20 mouse cellular contexts compared by ENCODE assay signal in the genomic region with DNA sequence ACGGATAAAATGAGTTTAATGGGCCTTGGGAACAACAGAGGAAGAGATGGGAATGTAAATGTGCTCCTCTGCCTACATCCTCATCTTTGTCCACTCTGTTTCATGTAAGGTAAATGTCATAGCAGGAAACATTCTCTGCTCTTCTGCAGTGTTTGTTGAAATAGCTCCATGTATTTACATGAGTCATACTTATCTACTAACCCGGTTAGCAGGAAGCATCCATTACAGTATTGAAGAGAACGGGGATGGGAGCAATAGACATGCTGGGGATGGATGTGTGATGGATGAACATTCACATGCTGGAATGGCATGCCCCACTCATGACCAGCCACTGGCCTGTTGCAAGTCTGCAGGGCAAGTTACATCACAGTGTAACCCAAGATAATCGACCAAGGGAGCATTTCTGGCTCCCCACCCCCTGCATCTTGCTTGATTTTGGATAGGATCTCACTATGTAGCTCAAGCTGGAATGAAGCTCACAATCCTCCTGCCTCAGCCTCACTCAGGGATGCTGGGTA. TPM values are rescaled to one million over a fixed set of nuclear protein-coding genes. Genes with fewer than 3 reads are reported as not detected.
DNase-seq lines count a peak whose midpoint lies in the region; ATAC-seq and TF ChIP-seq lines count a peak whose summit lies in the region.
"Had no signal": no experiment of that assay in that cellular context is flagged by ENCODE, and none has a peak within 500 bp of the region (broad histone marks: within the 10 kb centered on the region; RNA-seq: fewer than 3 reads in every experiment).

No protein-coding gene starts in this region.

- no peak for ATAC-seq in forebrain, postnatal 0 days
- ATAC-seq in forebrain, embryonic 11.5 days (replicated peaks; ENCODE audit: low FRiP score), result no peak
- ATAC-seq in limb, embryonic 13.5 days (ENCODE audit: low FRiP score, low read depth), result no peak
- ATAC-seq: inflammation-experienced regulatory T-cells, adult 6 months; lung, postnatal 0 days had no signal

- TF ChIP-seq CTCF in forebrain, postnatal 0 days (IDR thresholded peaks at IDR 0.05; ENCODE audit: low read depth), result no peak
- TF ChIP-seq CTCF in layer of hippocampus, adult 2 months (conservative IDR thresholded peaks at IDR 0.05), result no peak

- H3K4me2 ChIP-seq in forebrain, postnatal 0 days (ENCODE audit: low read depth), result no peak overlapping the region
- H3K4me2 ChIP-seq in forebrain, embryonic 11.5 days (ENCODE audit: low read depth, low read length, severe bottlenecking), result no peak overlapping the region
- H3K4me2 ChIP-seq in limb, embryonic 13.5 days (replicated peaks), result no peak overlapping the region
- H3K4me2 ChIP-seq: embryonic facial prominence, embryonic 13.5 days; heart, embryonic 11.5 days had no signal

- 63% methylated on average over 4 of the region's 4 CpGs for WGBS in forebrain, postnatal 0 days
- WGBS in forebrain, embryonic 11.5 days, result 78% methylated on average over 4 of the region's 4 CpGs
- 68% methylated on average over 4 of the region's 4 CpGs for WGBS in limb, embryonic 13.5 days

- H3K9ac ChIP-seq in forebrain, postnatal 0 days, result no peak overlapping the region
- H3K9ac ChIP-seq in forebrain, embryonic 11.5 days (ENCODE audit: low read length), result no peak overlapping the region
- H3K9ac ChIP-seq in limb, embryonic 13.5 days, result no peak overlapping the region
- H3K9ac ChIP-seq: embryonic facial prominence, embryonic 13.5 days had no signal

- no peak for DNase-seq in forebrain, postnatal 0 days
- DNase-seq in forebrain, embryonic 11.5 days (ENCODE audit: low spot score), result no peak
- no peak for DNase-seq in layer of hippocampus, adult 2 months (ENCODE audit: low spot score in 2 of 2)
- no peak for DNase-seq in layer of hippocampus, postnatal 36 days
- DNase-seq in Muller cell, postnatal 12 days (ENCODE audit: inconsistent ontology term), result peak; percentile 32
- no peak for DNase-seq in thymus, adult 18-20 months
- DNase-seq in heart, adult 18-20 months, result no peak
- DNase-seq: adrenal gland, postnatal 10 days; heart, postnatal 14 days; kidney, adult 2 months; kidney, postnatal 10 days; midbrain, embryonic 14.5 days; right cerebral cortex, adult 18-20 months; thymus, postnatal 25 days had no signal

- no peaks in the 10 kb centered on the region for H3K36me3 ChIP-seq in forebrain, postnatal 0 days (ENCODE audit: insufficient read depth)
- H3K36me3 ChIP-seq in forebrain, embryonic 11.5 days (ENCODE audit: control insufficient read depth, insufficient read depth, low read length), result no peaks in the 10 kb centered on the region
- H3K36me3 ChIP-seq in limb, embryonic 13.5 days, result no peaks in the 10 kb centered on the region
- H3K36me3 ChIP-seq: embryonic facial prominence, embryonic 13.5 days had no signal

- H3K27ac ChIP-seq in forebrain, postnatal 0 days (ENCODE audit: low read depth, low read length), result 0 out of 2 replicates have a peak overlapping the region, but pooled peaks have one; percentile 11
- no peak overlapping the region for H3K27ac ChIP-seq in forebrain, embryonic 11.5 days (ENCODE audit: low read depth, low read length)
- peak overlapping the region; percentile 88 for H3K27ac ChIP-seq in layer of hippocampus, adult 2 months
- peak overlapping the region; percentile 44; the same call in 1 of the 2 replicates for H3K27ac ChIP-seq in limb, embryonic 13.5 days
- H3K27ac ChIP-seq: embryonic facial prominence, embryonic 13.5 days had no signal

- H3K4me1 ChIP-seq in forebrain, postnatal 0 days (ENCODE audit: insufficient read depth), result peaks cover 3% of the 10 kb centered on the region; the same call in 1 of the 2 replicates
- no peaks in the 10 kb centered on the region for H3K4me1 ChIP-seq in forebrain, embryonic 11.5 days (replicated peaks; ENCODE audit: control insufficient read depth, insufficient read depth, low read length)
- H3K4me1 ChIP-seq in limb, embryonic 13.5 days, result peaks cover 30% of the 10 kb centered on the region

- H3K4me3 ChIP-seq in forebrain, postnatal 0 days (ENCODE audit: low read depth, low read length), result no peak overlapping the region
- no peak overlapping the region for H3K4me3 ChIP-seq in forebrain, embryonic 11.5 days (ENCODE audit: low read depth, low read length)
- H3K4me3 ChIP-seq in layer of hippocampus, adult 2 months, result no peak overlapping the region
- H3K4me3 ChIP-seq in limb, embryonic 13.5 days, result no peak overlapping the region
- H3K4me3 ChIP-seq: embryonic facial prominence, embryonic 13.5 days had no signal

- H3K9me3 ChIP-seq in forebrain, postnatal 0 days (ENCODE audit: low read length), result no peaks in the 10 kb centered on the region
- H3K9me3 ChIP-seq in forebrain, embryonic 11.5 days (ENCODE audit: control insufficient read depth, low read length), result no peaks in the 10 kb centered on the region
- H3K9me3 ChIP-seq in limb, embryonic 13.5 days, result peaks cover 1% of the 10 kb centered on the region; the same call in 1 of the 2 replicates

- no peaks in the 10 kb centered on the region for H3K27me3 ChIP-seq in forebrain, postnatal 0 days (ENCODE audit: insufficient read depth, low read length)
- no peaks in the 10 kb centered on the region for H3K27me3 ChIP-seq in forebrain, embryonic 11.5 days (ENCODE audit: control insufficient read depth, insufficient read depth, low read length)
- H3K27me3 ChIP-seq in limb, embryonic 13.5 days, result peaks cover 2% of the 10 kb centered on the region
- H3K27me3 ChIP-seq: CH12.LX had no signal

RNA-seq across cellular contexts. Expression of a gene that starts 5.3 kb away (rescaled TPM):
- 11.3 and 12.2 TPM in 2 replicates for total RNA-seq in forebrain, postnatal 0 days (2014; rRNA removed)
- 4.8 and 5.7 TPM in 2 replicates for polyA plus RNA-seq in forebrain, postnatal 0 days (2015; fragmentation: Nextera tagmentation; extraction: Ambion mirVana)
- 8.4 and 9.7 TPM in 2 replicates for polyA plus RNA-seq in forebrain, embryonic 11.5 days (2014; fragmentation: Nextera tagmentation; extraction: Ambion mirVana)
- 10 to 100 TPM; 11.6 to 12.9 TPM for total RNA-seq in layer of hippocampus, adult 2 months (2021)
- total RNA-seq in layer of hippocampus, postnatal 36 days (2021), result 10 to 100 TPM in 1 of 2 experiments, 1 to 10 TPM in 1; 7.5 to 11.1 TPM
- polyA plus RNA-seq in limb, embryonic 13.5 days (2015; fragmentation: Nextera tagmentation; extraction: Ambion mirVana), result 3.5 and 3.9 TPM in 2 replicates
- total RNA-seq in heart, adult 18-20 months (2021), result under 1 TPM; 0.50 to 0.67 TPM
- total RNA-seq: CH12.LX had no signal
- polyA plus RNA-seq: kidney, adult 2 months had no signal
